Mouse (Mus musculus) myocyte (in vitro differentiated cells): ENCODE data around the gene Rps2. TPM values are rescaled to one million over a fixed set of nuclear protein-coding genes. Genes with fewer than 3 reads are reported as not detected.

ENCODE experiments used
- H3K27me3 ChIP-seq: one replicate; pipeline ENCODE4 v1.6.1; 2011; ENCODE audit not compliant: control insufficient read depth, insufficient read depth, insufficient read length
- H3K36me3 ChIP-seq: one replicate; pipeline ENCODE4 v1.6.1; 2011; ENCODE audit not compliant: control insufficient read depth, insufficient read depth
- H3K4me2 ChIP-seq: one replicate; pipeline ENCODE4 v1.6.1; 2011; ENCODE audit warnings: low read depth, control low read depth
- H3K4me3 ChIP-seq: one replicate; pipeline ENCODE4 v1.5.1; 2011; ENCODE audit warnings: mild to moderate bottlenecking, control low read depth, moderate library complexity
- H3K79me2 ChIP-seq: one replicate; pipeline ENCODE4 v1.6.1; 2011; ENCODE audit not compliant: control insufficient read depth, insufficient read depth
- H3ac ChIP-seq: one replicate; pipeline ENCODE4 v1.6.1; 2011; ENCODE audit not compliant: control insufficient read depth, insufficient read length
- CEBPB ChIP-seq: IDR thresholded peaks from 2 replicates; pipeline ENCODE4 v1.6.1; 2011; ENCODE audit warnings: mild to moderate bottlenecking, moderate library complexity; ENCODE audit not compliant: poor library complexity, insufficient read depth, severe bottlenecking
- E2F4 ChIP-seq: IDR thresholded peaks from one replicate; pipeline ENCODE4 v1.6.1; 2011; ENCODE audit warnings: mild to moderate bottlenecking, control low read depth, moderate library complexity; ENCODE audit not compliant: insufficient read depth
- MAX ChIP-seq: IDR thresholded peaks from one replicate; pipeline ENCODE4 v1.6.1; 2011; ENCODE audit warnings: low read depth, mild to moderate bottlenecking, control low read depth
- MYOD1 ChIP-seq, 3 experiments: IDR thresholded peaks; one replicate each; pipeline ENCODE4 v1.6.1; 2011; ENCODE audit warnings: control low read depth in 2 of 3, low read depth in 2 of 3, mild to moderate bottlenecking in 2 of 3, moderate library complexity in 1 of 3; ENCODE audit not compliant: insufficient read length in 2 of 3, control insufficient read depth in 1 of 3
- MYOG ChIP-seq, 3 experiments: IDR thresholded peaks; one replicate each; pipeline ENCODE4 v1.6.1; 2011; ENCODE audit warnings: control low read depth in 2 of 3, low read depth in 2 of 3, mild to moderate bottlenecking in 2 of 3; ENCODE audit not compliant: insufficient read length in 2 of 3, control insufficient read depth in 1 of 3, insufficient read depth in 1 of 3
- POLR2A ChIP-seq: IDR thresholded peaks from one replicate; pipeline ENCODE4 v1.6.1; 2011; ENCODE audit warnings: low read depth, mild to moderate bottlenecking, control low read depth, moderate library complexity; ENCODE audit not compliant: insufficient read length
- POLR2AphosphoS2 ChIP-seq: IDR thresholded peaks from one replicate; pipeline ENCODE4 v1.6.1; 2011; ENCODE audit warnings: low read depth, control low read depth; ENCODE audit not compliant: insufficient read length
- REST ChIP-seq: IDR thresholded peaks from one replicate; pipeline ENCODE4 v1.6.1; 2011; ENCODE audit warnings: mild to moderate bottlenecking, control low read depth, moderate library complexity; ENCODE audit not compliant: insufficient read depth, insufficient read length
- SRF ChIP-seq: IDR thresholded peaks from one replicate; pipeline ENCODE4 v1.6.1; 2011; ENCODE audit warnings: low read depth; ENCODE audit not compliant: control insufficient read depth, insufficient read length
- TCF12 ChIP-seq: IDR thresholded peaks from one replicate; pipeline ENCODE4 v1.6.1; 2011; ENCODE audit warnings: mild to moderate bottlenecking, control low read depth; ENCODE audit not compliant: poor library complexity, insufficient read depth, severe bottlenecking
- TCF3 ChIP-seq: IDR thresholded peaks from one replicate; pipeline ENCODE4 v1.6.1; 2011; ENCODE audit warnings: low read depth, control low read depth; ENCODE audit not compliant: insufficient read length
- USF1 ChIP-seq: IDR thresholded peaks from one replicate; pipeline ENCODE4 v1.6.1; 2011; ENCODE audit warnings: low read depth, mild to moderate bottlenecking, control low read depth, moderate library complexity
- polyA plus RNA-seq: library from polyadenylated mRNA; unstranded; fragments of >200 nt; fragmentation: generic; extraction: Trizol; gene quantifications from one replicate; pipeline ENCODE4 v1.2.1, GENCODE M21; 2012; ENCODE audit warnings: missing spikeins

Rps2 gene
- polyA plus RNA-seq, 1 experiment: 178 TPM

DNA sequence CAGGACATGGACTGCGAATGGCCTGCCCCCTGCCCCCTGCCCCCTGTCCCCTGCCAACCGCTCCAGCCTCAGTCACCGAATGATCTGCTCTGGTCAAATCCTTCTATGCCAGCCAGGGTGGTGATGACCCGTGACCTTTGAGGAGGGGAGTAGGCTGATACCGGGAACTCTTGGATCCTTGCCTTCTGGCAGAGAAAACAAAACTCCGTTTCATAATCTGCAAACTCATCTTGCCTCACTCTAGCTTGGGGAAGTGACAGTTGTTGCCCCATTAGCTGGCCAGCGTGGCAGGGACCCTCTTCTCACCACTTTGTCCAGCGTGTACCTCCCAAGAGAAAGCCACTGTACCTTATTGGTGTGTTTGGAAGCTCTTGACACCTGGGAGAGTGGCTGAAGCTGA, 24.4 kb downstream of the Rps2 start:
- TF ChIP-seq POLR2A: no peak
- no peak for TF ChIP-seq TCF3
- no peak for TF ChIP-seq CEBPB
- TF ChIP-seq E2F4: no peak
- no peak for TF ChIP-seq REST
- no peak for TF ChIP-seq TCF12
- no peak for TF ChIP-seq USF1
- TF ChIP-seq SRF: no peak
- TF ChIP-seq MYOD1 (IDR thresholded peaks at IDR 0.05; ENCODE audit: control insufficient read depth in 1 of 3, insufficient read length in 2 of 3, low read depth in 2 of 3): no peak
- no peak for TF ChIP-seq MAX
- TF ChIP-seq MYOG (IDR thresholded peaks at IDR 0.05; ENCODE audit: control insufficient read depth in 1 of 3, insufficient read depth in 1 of 3, insufficient read length in 2 of 3, low read depth in 2 of 3): no peak
- no peak for TF ChIP-seq POLR2AphosphoS2
- H3ac ChIP-seq: no peak overlapping the region
- no peaks in the 10 kb centered on the region for H3K36me3 ChIP-seq
- H3K27me3 ChIP-seq: no peaks in the 10 kb centered on the region
- peaks cover 4% of the 10 kb centered on the region for H3K79me2 ChIP-seq
- no peak overlapping the region for H3K4me2 ChIP-seq
- H3K4me3 ChIP-seq: no peak overlapping the region

DNA sequence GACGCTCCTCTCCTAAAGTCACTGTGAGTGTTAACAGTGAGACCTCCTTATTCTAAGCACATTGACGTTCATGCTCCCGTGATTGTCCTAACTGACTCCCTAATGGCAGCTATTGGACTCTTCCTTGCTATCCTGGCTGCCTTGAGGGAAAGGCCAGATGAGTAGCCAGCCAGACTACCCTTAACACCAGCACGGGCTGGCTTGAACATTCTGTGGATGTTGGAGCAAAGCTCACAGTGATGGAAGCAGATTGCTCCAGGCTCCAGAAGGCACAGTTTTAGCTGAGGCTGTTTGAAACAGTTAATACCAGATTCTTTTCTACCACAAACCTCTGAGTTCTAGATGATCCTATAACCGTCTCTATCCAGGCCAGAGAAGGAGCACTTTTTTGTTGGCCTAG, 26.0 kb downstream of the Rps2 start:
- Histone ChIP-seq H3K4me3 (no peak overlapping the region), H3K27me3 (no peaks in the 10 kb centered on the region), H3K79me2 (no peaks in the 10 kb centered on the region), H3K4me2 (no peak overlapping the region), H3ac (no peak overlapping the region), H3K36me3 (no peaks in the 10 kb centered on the region)
- TF ChIP-seq MYOG (IDR thresholded peaks at IDR 0.05; ENCODE audit: control insufficient read depth in 1 of 3, insufficient read depth in 1 of 3, insufficient read length in 2 of 3, low read depth in 2 of 3) (no peak), POLR2A (no peak), MAX (no peak)

DNA sequence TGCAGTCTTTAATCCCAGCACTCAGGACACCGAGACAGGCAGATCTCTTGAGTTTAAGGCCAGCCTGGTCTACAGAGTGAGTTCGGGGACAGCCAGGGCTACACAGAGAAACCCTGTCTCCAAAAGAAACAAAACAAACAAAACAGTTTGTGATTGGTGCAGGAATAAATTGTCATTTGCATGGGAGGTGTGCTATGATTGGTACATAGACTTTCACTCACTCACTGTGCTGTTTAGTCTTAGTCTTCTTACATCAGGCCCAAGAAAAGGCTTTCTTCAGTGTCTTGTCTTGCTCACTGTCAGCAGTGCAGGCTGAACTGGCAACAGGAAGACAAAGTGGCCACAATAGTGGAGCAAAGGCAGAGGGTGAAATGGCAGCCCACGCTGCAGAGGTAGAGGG, 26.5 kb downstream of the Rps2 start:
- Histone ChIP-seq H3K27me3 (no peaks in the 10 kb centered on the region), H3K4me2 (no peak overlapping the region), H3K36me3 (no peaks in the 10 kb centered on the region), H3K4me3 (no peak overlapping the region), H3K79me2 (no peaks in the 10 kb centered on the region), H3ac (no peak overlapping the region)
- TF ChIP-seq TCF3 (no peak), REST (no peak), MYOD1 (IDR thresholded peaks at IDR 0.05; ENCODE audit: control insufficient read depth in 1 of 3, insufficient read length in 2 of 3, low read depth in 2 of 3) (no peak), TCF12 (no peak), E2F4 (no peak), CEBPB (no peak), USF1 (no peak), MAX (no peak), MYOG (IDR thresholded peaks at IDR 0.05; ENCODE audit: control insufficient read depth in 1 of 3, insufficient read depth in 1 of 3, insufficient read length in 2 of 3, low read depth in 2 of 3) (no peak), POLR2AphosphoS2 (no peak), SRF (no peak), POLR2A (no peak)

DNA sequence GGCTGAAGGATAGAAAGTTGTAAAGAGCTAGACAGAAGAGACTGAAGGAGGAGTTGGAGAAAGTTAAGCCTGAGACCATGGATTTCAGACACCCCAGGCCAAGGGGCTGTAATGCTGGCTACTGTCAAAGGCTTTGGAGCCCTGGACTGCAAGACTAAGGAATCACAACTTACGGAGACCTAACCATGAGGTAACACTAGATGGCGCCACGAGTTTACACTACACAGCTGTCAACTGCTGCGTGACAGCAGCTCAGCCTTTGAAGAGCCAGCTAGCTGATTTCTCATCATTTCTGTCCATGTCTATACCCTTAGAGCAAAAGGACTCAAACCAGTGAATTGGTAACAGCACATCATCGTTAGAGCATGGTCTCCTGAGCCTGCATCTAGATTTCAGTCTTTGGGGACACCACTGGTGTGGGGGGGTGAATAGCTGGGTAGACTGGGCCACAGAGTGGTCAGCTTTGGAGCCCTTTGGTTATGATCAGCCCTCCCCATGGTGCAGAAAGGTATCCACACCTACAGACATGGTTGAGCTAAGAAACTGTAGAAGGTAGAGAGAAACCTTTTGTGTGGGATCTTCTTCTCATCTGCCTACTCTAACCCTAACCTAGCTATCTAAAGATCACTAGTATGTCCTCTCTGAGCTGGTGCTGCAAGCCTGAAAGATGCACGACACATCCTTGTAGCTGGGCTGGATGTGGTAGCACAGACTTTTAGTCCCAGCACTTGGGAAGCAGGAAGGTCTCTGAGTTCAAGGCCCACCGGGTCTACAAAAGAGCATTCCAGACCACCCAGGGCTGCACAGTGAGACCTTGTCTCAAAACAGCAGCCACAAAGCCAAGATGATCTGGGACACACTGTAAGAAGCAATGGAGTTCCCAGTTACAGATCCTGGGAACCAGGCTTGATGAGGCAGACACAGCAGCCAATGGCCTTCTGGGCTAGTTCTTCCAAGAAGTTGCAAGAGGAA, 27.9 kb downstream of the Rps2 start:
- no peak overlapping the region for H3K4me3 ChIP-seq
- H3K36me3 ChIP-seq: no peaks in the 10 kb centered on the region
- TF ChIP-seq POLR2AphosphoS2: no peak
- peak in 1 of 3 experiments; percentile 40 for TF ChIP-seq MYOD1 (IDR thresholded peaks at IDR 0.05; ENCODE audit: control insufficient read depth in 1 of 3, insufficient read length in 2 of 3, low read depth in 2 of 3)
- no peak for TF ChIP-seq CEBPB
- no peaks in the 10 kb centered on the region for H3K79me2 ChIP-seq
- H3K4me2 ChIP-seq: no peak overlapping the region
- H3K27me3 ChIP-seq: no peaks in the 10 kb centered on the region
- H3ac ChIP-seq: no peak overlapping the region

DNA sequence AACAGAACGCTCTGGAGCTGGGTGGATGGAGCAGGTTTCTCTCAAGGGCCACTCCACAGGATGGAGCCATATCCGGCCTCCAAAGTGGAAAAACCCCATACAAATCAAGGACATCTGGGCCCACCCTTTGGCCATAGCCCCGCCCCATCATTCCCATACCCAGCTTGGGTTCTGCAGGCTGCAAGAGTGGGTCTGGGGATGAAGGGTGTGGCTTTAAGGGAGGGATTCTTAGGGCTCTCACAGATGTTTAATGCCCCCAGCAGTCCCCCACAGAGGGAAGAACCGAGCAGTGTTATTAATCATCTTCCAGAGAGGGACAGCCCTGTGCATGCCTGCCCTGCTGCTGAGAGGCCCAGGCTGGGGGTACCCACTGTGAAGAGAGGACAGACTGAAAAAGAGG, 29.1 kb downstream of the Rps2 start:
- Histone ChIP-seq H3ac (no peak overlapping the region), H3K4me3 (no peak overlapping the region), H3K27me3 (peaks cover 7% of the 10 kb centered on the region), H3K36me3 (no peaks in the 10 kb centered on the region), H3K79me2 (no peaks in the 10 kb centered on the region), H3K4me2 (no peak overlapping the region)
- no peak for TF ChIP-seq MYOD1 (IDR thresholded peaks at IDR 0.05; ENCODE audit: control insufficient read depth in 1 of 3, insufficient read length in 2 of 3, low read depth in 2 of 3)
- TF ChIP-seq MYOG (IDR thresholded peaks at IDR 0.05; ENCODE audit: control insufficient read depth in 1 of 3, insufficient read depth in 1 of 3, insufficient read length in 2 of 3, low read depth in 2 of 3): no peak
- no peak for TF ChIP-seq MAX
- TF ChIP-seq CEBPB: no peak
- no peak for TF ChIP-seq TCF3
- no peak for TF ChIP-seq POLR2A
- TF ChIP-seq TCF12: no peak
- TF ChIP-seq REST: no peak
- TF ChIP-seq POLR2AphosphoS2: no peak
- no peak for TF ChIP-seq E2F4
- no peak for TF ChIP-seq SRF
